Mouse (Mus musculus) liver, embryonic 14.5 days (tissue): ENCODE measurements around the gene Rab25.

ENCODE experiments used
- CTCF ChIP-seq: IDR thresholded peaks from 2 replicates; pipeline ENCODE4 v1.5.1; 2016; ENCODE audit warnings: antibody characterized with exemption, low read depth, control low read depth
- EP300 ChIP-seq: IDR thresholded peaks from 2 replicates; pipeline ENCODE4 v1.6.1; 2016; ENCODE audit warnings: antibody characterized with exemption, low read depth

DNA sequence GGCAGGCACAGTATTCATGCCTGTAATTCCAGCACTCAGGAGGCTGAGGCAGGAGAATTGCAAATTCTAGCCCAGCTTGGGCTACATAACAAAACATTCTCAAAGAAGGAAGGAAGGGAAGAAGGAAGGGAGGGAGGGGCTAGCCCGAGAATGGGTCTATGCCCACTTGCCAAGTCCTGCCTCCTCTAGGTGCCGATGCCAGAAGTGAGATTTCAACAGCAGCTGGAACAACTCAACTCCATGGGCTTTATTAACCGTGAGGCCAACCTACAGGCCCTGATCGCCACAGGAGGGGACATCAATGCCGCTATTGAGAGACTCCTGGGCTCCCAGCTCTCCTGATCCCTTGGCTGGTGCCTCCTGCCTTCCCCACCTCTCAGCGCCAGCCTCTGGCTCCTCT is 19.8 kb upstream of the Rab25 start:
- TF ChIP-seq CTCF (no peak), EP300 (no peak)
